In the genomic region with DNA sequence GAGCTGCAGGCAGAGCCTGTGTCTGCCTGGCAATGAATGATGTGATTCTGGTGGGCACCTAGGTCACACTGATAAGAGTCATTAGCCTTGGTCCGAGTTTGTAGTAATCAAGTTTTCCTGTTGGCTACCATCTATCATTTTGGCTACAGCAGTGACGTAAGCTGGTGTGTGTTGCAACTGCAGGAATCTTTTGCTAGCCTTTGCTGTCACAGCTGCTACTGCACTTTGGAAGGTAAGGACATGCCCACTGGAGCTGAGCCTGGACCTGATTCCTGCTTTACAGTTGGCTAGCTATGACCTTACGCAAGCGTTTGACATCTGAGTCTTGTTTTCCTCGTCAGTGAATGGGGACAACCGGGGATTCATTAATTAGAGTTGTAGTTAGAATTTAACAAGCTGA, we compare ENCODE assay signal across 9 mouse cellular contexts. TPM values are rescaled to one million over a fixed set of nuclear protein-coding genes. Genes with fewer than 3 reads are reported as not detected.
DNase-seq lines count a peak whose midpoint lies in the region.
"Had no signal": no experiment of that assay in that cellular context is flagged by ENCODE, and none has a peak within 500 bp of the region (broad histone marks: within the 10 kb centered on the region; RNA-seq: fewer than 3 reads in every experiment).

No protein-coding gene starts in this region.

- peak; percentile 79 for DNase-seq in retina, postnatal 1 day
- no peak for DNase-seq in retina, embryonic 14.5 days (ENCODE audit: low spot score)
- DNase-seq in gastrocnemius, postnatal 25 days = peak; percentile 73
- DNase-seq in kidney, postnatal 14 days = peak; percentile 81
- no peak for DNase-seq in spleen, postnatal 10 days (ENCODE audit: low spot score in 2 of 2)
- no peak for DNase-seq in cerebellum, adult 9-11 months
- no peak for DNase-seq in spleen, adult 12 weeks (ENCODE audit: low spot score)
- DNase-seq: heart, postnatal 14 days; left cerebral cortex, postnatal 4 days had no signal

RNA-seq across cellular contexts. Expression of gene Cpt1a, which starts 11.1 kb away (rescaled TPM):
- total RNA-seq in gastrocnemius, postnatal 25 days (2021) = 10 to 100 TPM; 13.8 to 14.3 TPM

RNA-seq across cellular contexts. Expression of gene Ighmbp2, which starts 50.4 kb away (rescaled TPM):
- 1 to 10 TPM; 3.0 to 3.1 TPM for total RNA-seq in gastrocnemius, postnatal 25 days (2021)

RNA-seq across cellular contexts. Expression of gene Mrpl21, which starts 50.5 kb away (rescaled TPM):
- total RNA-seq in gastrocnemius, postnatal 25 days (2021) = 10 to 100 TPM; 57.9 to 63.2 TPM

RNA-seq across cellular contexts. Expression of gene Tesmin, which starts 55.4 kb away (rescaled TPM):
- total RNA-seq in gastrocnemius, postnatal 25 days (2021) = under 1 TPM; 0.43 to 0.80 TPM

Comparison
In these comparisons a context has a peak if more than half of its experiments do, and no peak if none do; other contexts are left out.
1. DNase-seq: peak in retina, postnatal 1 day (single experiment), gastrocnemius, postnatal 25 days (single experiment) and kidney, postnatal 14 days (single experiment); none in retina, embryonic 14.5 days (single experiment), spleen, postnatal 10 days (0 of 2), cerebellum, adult 9-11 months (single experiment) and spleen, adult 12 weeks (single experiment).